Comparison of ENCODE assay signal across 13 mouse cellular contexts in genomic region chr8:118827726-118828125, GRCm38 (mm10).
"Had no signal": no experiment of that assay in that cellular context is flagged by ENCODE, and none has a peak within 500 bp of the region (broad histone marks: within the 10 kb centered on the region; RNA-seq: fewer than 3 reads in every experiment).

No protein-coding gene starts in this region.

- H3K36me3 ChIP-seq: kidney, embryonic 15.5 days; limb, embryonic 15.5 days; liver, embryonic 12.5 days; midbrain, embryonic 12.5 days; neural tube, embryonic 15.5 days had no signal

- ATAC-seq: liver, embryonic 12.5 days had no signal

- H3K4me3 ChIP-seq: kidney, embryonic 15.5 days; limb, embryonic 15.5 days; liver, embryonic 12.5 days; midbrain, embryonic 12.5 days; myocyte; neural tube, embryonic 15.5 days had no signal

- H3K9ac ChIP-seq: kidney, embryonic 15.5 days; limb, embryonic 15.5 days; liver, embryonic 12.5 days; lung, embryonic 14.5 days; midbrain, embryonic 12.5 days; neural tube, embryonic 15.5 days had no signal

- H3K27ac ChIP-seq: kidney, embryonic 15.5 days; limb, embryonic 15.5 days; liver, embryonic 12.5 days; midbrain, embryonic 12.5 days; neural tube, embryonic 15.5 days had no signal

- H3K27me3 ChIP-seq: limb, embryonic 15.5 days; liver, embryonic 12.5 days; neural tube, embryonic 15.5 days had no signal

- H3K4me1 ChIP-seq: limb, embryonic 15.5 days; liver, embryonic 12.5 days had no signal

- DNase-seq: left cerebral cortex, postnatal 4 days; lung, embryonic 14.5 days; lung, postnatal 10 days; lung, postnatal 4 days; right cerebral cortex, adult 18-20 months; right cerebral cortex, postnatal 25 days; thymus, postnatal 36 days had no signal

- H3K9me3 ChIP-seq: kidney, embryonic 15.5 days; limb, embryonic 15.5 days; liver, embryonic 12.5 days; midbrain, embryonic 12.5 days; neural tube, embryonic 15.5 days had no signal

- H3K4me2 ChIP-seq: kidney, embryonic 15.5 days; limb, embryonic 15.5 days; liver, embryonic 12.5 days; lung, embryonic 14.5 days; midbrain, embryonic 12.5 days; neural tube, embryonic 15.5 days had no signal
